Mouse (Mus musculus): ENCODE measurements around the gene Errfi1. TPM values are rescaled to one million over a fixed set of nuclear protein-coding genes. Genes with fewer than 3 reads are reported as not detected.

The Errfi1 gene
- 10.7 and 15.3 TPM in 2 replicates for polyA plus RNA-seq (2015; fragmentation: Nextera tagmentation; extraction: Ambion mirVana)

DNA sequence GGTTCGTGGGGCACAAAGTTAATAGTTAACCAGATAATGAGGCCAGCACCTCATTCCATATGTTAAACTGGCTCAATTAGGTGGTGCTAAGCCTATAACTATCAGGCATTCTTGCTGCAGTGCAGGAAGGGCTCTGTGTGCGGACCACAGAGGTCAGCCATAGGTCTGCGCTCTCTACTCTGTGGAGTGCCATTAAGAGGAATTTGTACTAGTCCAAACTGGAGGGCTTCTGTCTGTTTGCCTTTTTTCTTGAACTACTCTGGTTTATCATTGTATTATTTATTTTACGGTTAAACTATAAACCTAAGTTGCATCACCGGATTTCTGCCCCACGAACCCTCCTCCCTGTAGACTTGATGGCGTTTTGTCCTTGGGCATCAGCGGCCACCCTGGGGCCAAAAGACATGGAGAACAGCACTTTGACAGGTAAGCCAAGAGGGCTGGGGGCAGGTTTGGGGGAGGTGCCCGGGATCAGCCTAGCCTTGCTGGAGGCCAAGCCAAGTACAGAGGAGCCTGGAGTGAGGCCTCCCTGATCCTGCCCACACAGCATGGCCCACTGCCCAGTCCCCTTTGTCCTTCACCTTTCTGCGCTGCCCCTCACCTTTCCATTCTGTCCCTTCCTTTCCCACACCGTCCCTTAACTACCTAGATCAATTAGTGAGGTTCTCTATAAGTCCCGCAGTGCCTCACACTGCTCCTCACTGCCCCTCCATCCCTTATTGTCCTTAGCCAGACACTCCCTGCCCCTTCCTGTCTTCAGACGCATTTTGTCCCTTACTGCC, at the start of gene Errfi1:
Gene Errfi1 (plus strand): TSS at position 240 of the 782 bp plus-strand sequence.
- H3K9ac ChIP-seq, result peak within 1 kb of the TSS; percentile 58; the same call in 1 of the 2 replicates
- peaks cover 10% of the 10 kb centered on the region for H3K4me1 ChIP-seq (replicated peaks)
- ATAC-seq (replicated peaks; ENCODE audit: insufficient number of reproducible peaks, insufficient read depth, low FRiP score, low read depth), result no peak
- peak within 1 kb of the TSS; percentile 78 for H3K4me2 ChIP-seq
- H3K9me3 ChIP-seq (replicated peaks), result no peaks in the 10 kb centered on the region
- H3K36me3 ChIP-seq, result no peaks in the 10 kb centered on the region
- peak within 1 kb of the TSS; percentile 72 for H3K4me3 ChIP-seq
- H3K27ac ChIP-seq, result no peak within 1 kb of the TSS
- WGBS, result 60% methylated on average over 13 of the region's 13 CpGs
- H3K27me3 ChIP-seq, result no peaks in the 10 kb centered on the region

GRCm38 (mm10) chr4:150804204-150804603, 49.5 kb upstream of the Errfi1 start:
- H3K4me1 ChIP-seq (replicated peaks), result peaks cover 34% of the 10 kb centered on the region
- no peak overlapping the region for H3K4me3 ChIP-seq
- WGBS, result 82% methylated on average over 6 of the region's 6 CpGs

DNA sequence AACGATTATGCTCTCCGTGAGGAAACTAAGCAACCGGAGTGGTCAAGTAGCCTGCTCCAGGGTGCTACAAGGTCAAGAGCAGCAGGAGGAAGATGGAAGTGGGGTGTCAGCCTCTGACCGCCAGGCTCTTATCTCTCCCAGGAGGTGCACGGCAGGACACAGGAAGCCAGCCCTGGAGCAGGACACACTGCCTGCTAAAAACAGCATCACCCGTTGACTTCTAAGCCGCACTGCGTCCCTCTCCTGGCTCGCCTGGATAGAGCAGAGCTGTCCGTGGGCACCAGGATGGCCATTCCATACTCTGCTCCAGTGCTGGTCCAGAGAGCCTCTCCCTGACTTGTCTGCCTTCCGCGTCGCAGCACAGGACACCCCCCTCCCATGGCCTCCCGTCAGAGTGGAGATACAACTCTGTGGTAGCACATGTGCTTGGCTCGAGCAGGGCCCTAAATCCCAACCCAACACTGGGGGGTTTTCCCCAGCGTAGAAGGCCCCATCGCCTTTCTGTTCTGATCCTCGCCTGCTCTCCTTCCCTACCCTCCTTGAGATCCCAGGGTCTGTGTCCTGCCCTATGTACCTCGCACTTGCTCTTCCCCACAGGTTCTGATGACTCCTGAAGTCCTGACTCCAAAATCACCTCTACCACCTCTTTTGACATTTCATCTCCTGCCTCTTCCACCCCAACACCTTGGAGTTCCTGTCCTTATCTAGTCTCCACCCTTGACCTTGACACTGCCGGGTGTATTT, 45.8 kb upstream of the Errfi1 start:
- ATAC-seq (replicated peaks; ENCODE audit: insufficient number of reproducible peaks, insufficient read depth, low FRiP score, low read depth), result peak; percentile 57
- Histone ChIP-seq H3K36me3 (no peaks in the 10 kb centered on the region), H3K27ac (peak overlapping the region; percentile 54), H3K4me3 (no peak overlapping the region), H3K9me3 (replicated peaks) (no peaks in the 10 kb centered on the region), H3K4me2 (peak overlapping the region; percentile 49), H3K9ac (peak overlapping the region; percentile 5; the same call in 1 of the 2 replicates), H3K4me1 (replicated peaks) (peaks cover 22% of the 10 kb centered on the region), H3K27me3 (no peaks in the 10 kb centered on the region)
- WGBS, result 18% methylated on average over 20 of the region's 20 CpGs

More at GRCm38 (mm10) chr4:150804204-150804603, 49.5 kb upstream of the Errfi1 start:
- no peak overlapping the region for H3K27ac ChIP-seq
- no peaks in the 10 kb centered on the region for H3K27me3 ChIP-seq
- H3K9me3 ChIP-seq (replicated peaks), result no peaks in the 10 kb centered on the region
- ATAC-seq (replicated peaks; ENCODE audit: insufficient number of reproducible peaks, insufficient read depth, low FRiP score, low read depth), result no peak
- H3K36me3 ChIP-seq, result no peaks in the 10 kb centered on the region
- H3K4me2 ChIP-seq, result no peak overlapping the region
- H3K9ac ChIP-seq, result no peak overlapping the region

DNA sequence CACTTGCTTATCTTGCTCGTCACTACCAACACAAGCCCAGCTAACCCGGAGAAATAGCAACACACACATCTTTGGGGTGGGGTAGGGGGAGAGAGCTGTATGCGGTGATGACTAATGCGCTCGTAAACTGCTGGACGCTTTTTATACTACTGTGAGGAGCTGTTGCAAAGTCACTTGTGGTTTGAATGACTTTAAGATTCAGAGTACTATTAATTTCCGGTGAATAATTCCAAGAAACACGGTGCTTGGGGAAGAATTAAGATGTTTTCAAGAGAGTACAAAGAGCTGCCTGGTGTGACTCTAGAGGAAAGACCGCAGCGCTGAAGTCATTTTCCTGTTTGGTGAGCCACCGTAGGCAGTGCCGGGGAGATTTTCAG, 45.3 kb upstream of the Errfi1 start:
- no peak overlapping the region for H3K9ac ChIP-seq
- H3K9me3 ChIP-seq (replicated peaks), result no peaks in the 10 kb centered on the region
- no peaks in the 10 kb centered on the region for H3K36me3 ChIP-seq
- peaks cover 22% of the 10 kb centered on the region for H3K4me1 ChIP-seq (replicated peaks)
- ATAC-seq (replicated peaks; ENCODE audit: insufficient number of reproducible peaks, insufficient read depth, low FRiP score, low read depth), result 0 out of 2 replicates have a peak, but pooled peaks have one; percentile 7
- H3K4me2 ChIP-seq, result peak overlapping the region; percentile 49
- no peaks in the 10 kb centered on the region for H3K27me3 ChIP-seq
- 21% methylated on average over 12 of the region's 12 CpGs for WGBS
- H3K4me3 ChIP-seq, result no peak overlapping the region
- peak overlapping the region; percentile 54 for H3K27ac ChIP-seq

GRCm38 (mm10) chr4:150809323-150809722, 44.4 kb upstream of the Errfi1 start:
- Histone ChIP-seq H3K27ac (peak overlapping the region; percentile 54), H3K4me1 (replicated peaks) (peaks cover 22% of the 10 kb centered on the region), H3K9ac (no peak overlapping the region), H3K4me3 (no peak overlapping the region), H3K36me3 (no peaks in the 10 kb centered on the region), H3K27me3 (no peaks in the 10 kb centered on the region), H3K9me3 (replicated peaks) (no peaks in the 10 kb centered on the region), H3K4me2 (peak overlapping the region; percentile 49)
- WGBS, result 32% methylated on average over 9 of the region's 9 CpGs
- ATAC-seq (replicated peaks; ENCODE audit: insufficient number of reproducible peaks, insufficient read depth, low FRiP score, low read depth), result peak; percentile 23; the same call in 1 of the 2 replicates

DNA sequence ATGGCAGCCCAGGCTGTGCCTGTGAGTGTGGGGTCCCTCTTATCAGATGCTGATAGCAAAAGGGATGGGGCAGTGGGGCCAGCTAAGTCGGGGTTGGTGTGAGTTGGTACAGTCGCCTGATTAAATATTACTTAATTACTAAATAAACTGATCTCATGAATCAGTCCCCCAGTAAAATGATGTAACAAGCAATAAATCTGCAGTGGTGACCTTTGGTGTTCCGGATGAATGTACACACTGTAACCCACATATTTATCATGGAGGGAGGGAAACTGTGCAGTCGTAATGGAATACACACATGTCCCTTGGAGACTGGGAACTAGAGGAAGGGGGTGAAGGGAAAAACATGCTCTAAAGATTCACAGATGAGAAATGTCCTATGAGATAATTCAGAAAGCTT, 38.6 kb upstream of the Errfi1 start:
- Histone ChIP-seq H3K9ac (no peak overlapping the region), H3K9me3 (replicated peaks) (no peaks in the 10 kb centered on the region), H3K4me1 (replicated peaks) (peaks cover 2% of the 10 kb centered on the region; the same call in 1 of the 2 replicates), H3K27me3 (no peaks in the 10 kb centered on the region), H3K27ac (no peak overlapping the region; the same call in 1 of the 2 replicates), H3K36me3 (no peaks in the 10 kb centered on the region), H3K4me3 (no peak overlapping the region), H3K4me2 (no peak overlapping the region)
- WGBS, result 62% methylated on average over 4 of the region's 4 CpGs
- ATAC-seq (replicated peaks; ENCODE audit: insufficient number of reproducible peaks, insufficient read depth, low FRiP score, low read depth), result no peak

DNA sequence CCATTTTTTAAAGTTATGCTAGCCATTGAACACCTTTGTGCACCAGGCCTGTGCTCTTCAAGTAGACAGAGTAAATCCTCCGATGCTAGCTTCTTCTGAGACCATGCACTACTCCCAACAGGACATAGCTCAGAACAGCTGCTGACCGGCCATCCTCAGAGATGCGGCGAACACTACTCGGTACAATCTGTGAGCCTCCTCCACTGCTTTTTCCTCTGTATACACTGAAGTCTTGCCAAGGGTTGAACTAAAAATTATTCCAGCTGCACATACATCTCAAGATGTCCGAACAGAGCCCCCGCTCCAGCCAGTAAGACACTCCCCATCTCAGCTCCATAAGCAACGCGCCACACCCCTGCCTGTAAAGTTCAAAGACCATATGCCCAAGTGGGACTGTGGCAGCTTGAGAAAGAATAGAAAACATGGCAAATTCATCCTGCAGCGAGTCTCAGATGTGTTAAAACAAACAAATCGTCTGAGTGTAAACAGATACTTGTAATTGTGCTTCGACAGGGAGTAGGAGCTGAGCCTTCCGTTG, 37.2 kb upstream of the Errfi1 start:
- Histone ChIP-seq H3K9me3 (replicated peaks) (no peaks in the 10 kb centered on the region), H3K4me1 (replicated peaks) (peaks cover 2% of the 10 kb centered on the region), H3K27ac (peak overlapping the region; percentile 8; the same call in 1 of the 2 replicates), H3K27me3 (no peaks in the 10 kb centered on the region), H3K4me3 (no peak overlapping the region), H3K36me3 (no peaks in the 10 kb centered on the region), H3K9ac (no peak overlapping the region), H3K4me2 (no peak overlapping the region)
- 65% methylated on average over 13 of the region's 13 CpGs for WGBS
- ATAC-seq (replicated peaks; ENCODE audit: insufficient number of reproducible peaks, insufficient read depth, low FRiP score, low read depth), result no peak

DNA sequence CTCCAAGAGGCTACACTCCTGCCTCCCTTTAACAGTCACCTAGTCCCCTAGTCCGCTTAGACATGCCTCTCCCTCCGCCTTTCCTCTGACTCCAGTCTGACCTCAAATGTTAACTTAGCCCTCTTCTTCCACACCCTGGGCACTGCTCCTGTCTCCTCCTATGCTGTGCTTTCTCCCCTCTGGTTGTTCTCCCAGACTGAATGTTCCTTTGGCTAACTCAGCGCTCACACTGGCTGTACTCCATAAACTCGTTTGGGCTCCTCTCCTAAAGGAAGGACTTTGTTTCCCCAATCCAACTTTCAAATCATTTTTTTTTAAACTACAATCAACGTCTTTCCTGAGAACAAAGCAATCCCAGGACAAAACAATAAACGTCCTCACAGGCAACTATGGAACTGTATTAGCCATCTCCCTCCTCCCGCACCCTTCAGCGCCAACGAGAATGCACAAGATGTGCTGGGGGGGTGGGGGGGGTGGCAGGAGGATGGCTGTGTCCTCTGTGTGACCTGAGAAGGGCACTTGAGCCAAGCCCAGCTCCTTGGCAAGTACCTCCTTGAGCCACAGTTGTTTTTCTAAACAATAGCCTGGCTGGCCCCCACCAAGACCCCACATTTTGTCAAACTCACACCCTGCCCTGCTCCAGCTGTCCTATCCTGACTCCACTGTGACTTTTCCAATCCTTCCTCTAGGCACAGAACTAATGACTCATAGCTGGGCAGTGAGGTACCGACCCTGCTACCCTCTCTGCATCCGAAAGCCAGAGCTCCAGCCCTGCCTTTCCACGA, 34.4 kb upstream of the Errfi1 start:
- Histone ChIP-seq H3K27me3 (0 out of 2 replicates have a peak, but pooled peaks cover 2% of the 10 kb centered on the region), H3K4me1 (replicated peaks) (peaks cover 14% of the 10 kb centered on the region), H3K4me2 (no peak overlapping the region), H3K4me3 (no peak overlapping the region), H3K9ac (no peak overlapping the region), H3K9me3 (replicated peaks) (no peaks in the 10 kb centered on the region), H3K27ac (no peak overlapping the region), H3K36me3 (no peaks in the 10 kb centered on the region)
- 68% methylated on average over 12 of the region's 12 CpGs for WGBS
- ATAC-seq (replicated peaks; ENCODE audit: insufficient number of reproducible peaks, insufficient read depth, low FRiP score, low read depth), result no peak

GRCm38 (mm10) chr4:150821381-150821780, 32.3 kb upstream of the Errfi1 start:
- Histone ChIP-seq H3K4me3 (no peak overlapping the region), H3K4me2 (no peak overlapping the region), H3K4me1 (replicated peaks) (peaks cover 25% of the 10 kb centered on the region), H3K27ac (no peak overlapping the region), H3K9ac (no peak overlapping the region), H3K27me3 (0 out of 2 replicates have a peak, but pooled peaks cover 2% of the 10 kb centered on the region), H3K36me3 (no peaks in the 10 kb centered on the region), H3K9me3 (replicated peaks) (no peaks in the 10 kb centered on the region)
- WGBS, result 69% methylated on average over 8 of the region's 8 CpGs
- no peak for ATAC-seq (replicated peaks; ENCODE audit: insufficient number of reproducible peaks, insufficient read depth, low FRiP score, low read depth)

GRCm38 (mm10) chr4:150822624-150823023, 31.1 kb upstream of the Errfi1 start:
- no peaks in the 10 kb centered on the region for H3K36me3 ChIP-seq
- H3K4me2 ChIP-seq, result no peak overlapping the region
- WGBS, result 73% methylated on average over 9 of the region's 9 CpGs
- H3K9me3 ChIP-seq (replicated peaks), result no peaks in the 10 kb centered on the region
- H3K27ac ChIP-seq, result no peak overlapping the region
- no peak for ATAC-seq (replicated peaks; ENCODE audit: insufficient number of reproducible peaks, insufficient read depth, low FRiP score, low read depth)
- H3K4me1 ChIP-seq (replicated peaks), result peaks cover 25% of the 10 kb centered on the region
- no peak overlapping the region for H3K9ac ChIP-seq
- no peak overlapping the region for H3K4me3 ChIP-seq
- 0 out of 2 replicates have a peak, but pooled peaks cover 2% of the 10 kb centered on the region for H3K27me3 ChIP-seq
